Mouse (Mus musculus) cerebellum, adult 2 months (tissue): ENCODE results near the gene BC030867.

Experiments
- CTCF ChIP-seq: fragments of 200-500 bp; IDR thresholded peaks from 2 replicates; pipeline ENCODE4 v1.5.1; 2011; ENCODE audit warnings: low read depth, mild to moderate bottlenecking, control low read depth, low read length, moderate library complexity, borderline replicate concordance; ENCODE audit not compliant: insufficient read depth
- POLR2A ChIP-seq: fragments of 200-500 bp; IDR thresholded peaks from 2 replicates; pipeline ENCODE4 v1.6.1; 2011; ENCODE audit warnings: low read length, control low read depth, borderline replicate concordance; ENCODE audit not compliant: insufficient read depth

DNA sequence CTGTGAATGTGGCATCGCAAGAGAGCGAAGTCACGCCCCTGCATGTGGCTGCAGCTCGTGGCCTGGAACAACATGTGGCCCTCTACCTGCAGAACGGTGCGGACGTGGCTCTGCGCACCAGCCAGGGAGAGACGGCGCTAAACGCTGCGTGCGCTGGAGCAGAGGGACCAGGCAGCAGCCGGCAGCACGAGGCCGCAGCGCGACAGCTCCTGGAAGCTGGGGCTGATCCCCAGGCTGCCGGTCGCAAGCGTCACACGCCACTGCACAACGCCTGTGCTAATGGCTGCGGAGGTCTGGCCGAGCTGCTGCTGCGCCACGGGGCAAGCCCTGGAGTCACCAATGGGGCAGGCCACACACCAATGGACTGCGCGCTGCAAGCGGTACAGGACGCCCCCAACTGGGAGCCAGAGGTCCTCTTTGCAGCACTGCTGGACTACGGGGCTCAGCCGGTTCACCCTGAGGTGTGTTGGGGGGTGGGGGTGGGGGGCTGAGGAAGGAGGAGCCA lies 27.8 kb downstream of the BC030867 start:
- TF ChIP-seq POLR2A, result no peak
- TF ChIP-seq CTCF, result no peak
